Mouse (Mus musculus): Measurements from ENCODE around the gene Gpx3. TPM values are rescaled to one million over a fixed set of nuclear protein-coding genes. Genes with fewer than 3 reads are reported as not detected.

The Gpx3 gene
- polyA plus RNA-seq, 1 experiment: 70.0 TPM

- TF ChIP-seq POLR2A (IDR thresholded peaks at IDR 0.05; ENCODE audit: low read depth, low read length) (no peak), CTCF (IDR thresholded peaks at IDR 0.05; ENCODE audit: extremely low read depth, insufficient read depth, insufficient read length, insufficient replicate concordance) (peak; percentile 72; the same call in 1 of the 2 replicates)
- no peak overlapping the region for H3K27ac ChIP-seq (ENCODE audit: insufficient read depth, low read length)
- DNase-seq (ENCODE audit: low read depth in 1 of 2, low spot score in 2 of 2): peak in 1 of 2 experiments; percentile 39
These were observed 39.4 kb upstream of the Gpx3 start for GRCm38 (mm10) chr11:54862621-54863520.

GRCm38 (mm10) chr11:54865330-54866085 is 36.7 kb upstream of the Gpx3 start:
- no peak for DNase-seq (ENCODE audit: low read depth in 1 of 2, low spot score in 2 of 2)
- TF ChIP-seq POLR2A (IDR thresholded peaks at IDR 0.05; ENCODE audit: low read depth, low read length) (no peak), CTCF (IDR thresholded peaks at IDR 0.05; ENCODE audit: extremely low read depth, insufficient read depth, insufficient read length, insufficient replicate concordance) (no peak)
- Histone ChIP-seq H3K4me1 (ENCODE audit: control insufficient read depth, insufficient read depth, insufficient read length) (no peaks in the 10 kb centered on the region; the same call in none of the 2 replicates), H3K27ac (ENCODE audit: insufficient read depth, low read length) (peak overlapping the region; percentile 70), H3K36me3 (ENCODE audit: control insufficient read depth, insufficient read depth, low read length) (peaks cover 6% of the 10 kb centered on the region), H3K27me3 (ENCODE audit: control insufficient read depth, insufficient read depth, low read length) (no peaks in the 10 kb centered on the region), H3K4me3 (ENCODE audit: extremely low read depth, insufficient read depth, insufficient read length) (peak overlapping the region; percentile 96; the same call in 1 of the 2 replicates)
- 61% methylated on average over 6 of the region's 6 CpGs for WGBS

More at GRCm38 (mm10) chr11:54862621-54863520, 39.4 kb upstream of the Gpx3 start:
- H3K4me3 ChIP-seq (ENCODE audit: extremely low read depth, insufficient read depth, insufficient read length): no peak overlapping the region
- H3K4me1 ChIP-seq (ENCODE audit: control insufficient read depth, insufficient read depth, insufficient read length): no peaks in the 10 kb centered on the region; the same call in none of the 2 replicates
- no peaks in the 10 kb centered on the region for H3K27me3 ChIP-seq (ENCODE audit: control insufficient read depth, insufficient read depth, low read length)
- 53% methylated on average over 10 of the region's 10 CpGs for WGBS
- no peaks in the 10 kb centered on the region for H3K36me3 ChIP-seq (ENCODE audit: control insufficient read depth, insufficient read depth, low read length)

- Histone ChIP-seq H3K27ac (ENCODE audit: insufficient read depth, low read length) (peak within 1 kb of the TSS; percentile 88), H3K27me3 (ENCODE audit: control insufficient read depth, insufficient read depth, low read length) (no peaks in the 10 kb centered on the region), H3K4me3 (ENCODE audit: extremely low read depth, insufficient read depth, insufficient read length) (peak within 1 kb of the TSS; percentile 96), H3K36me3 (ENCODE audit: control insufficient read depth, insufficient read depth, low read length) (peaks cover 8% of the 10 kb centered on the region), H3K4me1 (ENCODE audit: control insufficient read depth, insufficient read depth, insufficient read length) (no peaks in the 10 kb centered on the region; the same call in none of the 2 replicates)
- DNase-seq (ENCODE audit: low read depth in 1 of 2, low spot score in 2 of 2): peak; percentile 75 to 90
- under 1% methylated on average over 107 of the region's 107 CpGs for WGBS
- TF ChIP-seq CTCF (IDR thresholded peaks at IDR 0.05; ENCODE audit: extremely low read depth, insufficient read depth, insufficient read length, insufficient replicate concordance) (no peak), POLR2A (IDR thresholded peaks at IDR 0.05; ENCODE audit: low read depth, low read length) (peak; percentile 87)
These were observed 35.9 kb upstream of the Gpx3 start, which contains the start of gene Hint1 for GRCm38 (mm10) chr11:54866119-54867048. TSS of gene Hint1 (plus strand) at chr11:54866383.

- Histone ChIP-seq H3K27me3 (ENCODE audit: control insufficient read depth, insufficient read depth, low read length) (no peaks in the 10 kb centered on the region), H3K4me1 (ENCODE audit: control insufficient read depth, insufficient read depth, insufficient read length) (no peaks in the 10 kb centered on the region; the same call in none of the 2 replicates), H3K27ac (ENCODE audit: insufficient read depth, low read length) (peak overlapping the region; percentile 88; the same call in 1 of the 2 replicates), H3K4me3 (ENCODE audit: extremely low read depth, insufficient read depth, insufficient read length) (peak overlapping the region; percentile 96), H3K36me3 (ENCODE audit: control insufficient read depth, insufficient read depth, low read length) (peaks cover 13% of the 10 kb centered on the region)
- DNase-seq (ENCODE audit: low read depth in 1 of 2, low spot score in 2 of 2): no peak
- no peak for TF ChIP-seq CTCF (IDR thresholded peaks at IDR 0.05; ENCODE audit: extremely low read depth, insufficient read depth, insufficient read length, insufficient replicate concordance)
- no peak for TF ChIP-seq POLR2A (IDR thresholded peaks at IDR 0.05; ENCODE audit: low read depth, low read length)
- WGBS: 7% methylated on average over 5 of the region's 5 CpGs
These were observed 35.2 kb upstream of the Gpx3 start for GRCm38 (mm10) chr11:54867049-54867385.

- no peaks in the 10 kb centered on the region; the same call in none of the 2 replicates for H3K4me1 ChIP-seq (ENCODE audit: control insufficient read depth, insufficient read depth, insufficient read length)
- 61% methylated on average over 3 of the region's 3 CpGs for WGBS
- H3K27me3 ChIP-seq (ENCODE audit: control insufficient read depth, insufficient read depth, low read length): no peaks in the 10 kb centered on the region
- no peak overlapping the region for H3K4me3 ChIP-seq (ENCODE audit: extremely low read depth, insufficient read depth, insufficient read length)
- peaks cover 14% of the 10 kb centered on the region for H3K36me3 ChIP-seq (ENCODE audit: control insufficient read depth, insufficient read depth, low read length)
- DNase-seq (ENCODE audit: low read depth in 1 of 2, low spot score in 2 of 2): no peak
- TF ChIP-seq POLR2A (IDR thresholded peaks at IDR 0.05; ENCODE audit: low read depth, low read length): no peak
- no peak for TF ChIP-seq CTCF (IDR thresholded peaks at IDR 0.05; ENCODE audit: extremely low read depth, insufficient read depth, insufficient read length, insufficient replicate concordance)
- H3K27ac ChIP-seq (ENCODE audit: insufficient read depth, low read length): no peak overlapping the region
These were observed 34.3 kb upstream of the Gpx3 start for GRCm38 (mm10) chr11:54867903-54868434.
